Mouse (Mus musculus): Measurements from ENCODE around the gene Prss46.

GRCm38 (mm10) chr9:110880772-110881171 is 36.5 kb downstream of the Prss46 start:
- no peak for TF ChIP-seq CTCF (IDR thresholded peaks at IDR 0.05; ENCODE audit: borderline replicate concordance, insufficient read depth, low read depth, low read length)
- no peak for TF ChIP-seq POLR2A (IDR thresholded peaks at IDR 0.05; ENCODE audit: borderline replicate concordance, insufficient read depth, low read length)
